Mouse (Mus musculus) gastrocnemius, postnatal 4 days (tissue): Measurements from ENCODE around the gene Tigar. TPM values are rescaled to one million over a fixed set of nuclear protein-coding genes. Genes with fewer than 3 reads are reported as not detected.

ENCODE experiments used
- DNase-seq, 2 experiments: peaks; one replicate each; pipeline ENCODE4 v3.0.0; 2021 to 2022; ENCODE audit warnings: low spot score in 2 of 2, mixed read lengths in 2 of 2
- long read RNA-seq, 2 experiments: library from polyadenylated mRNA; stranded (forward); transcript quantifications; one replicate each; pipeline ENCODE4 v2.0.0; 2021
- total RNA-seq, 2 experiments: library from RNA; stranded (reverse); gene quantifications; 2 replicates each; pipeline ENCODE4 v1.2.3; 2021

Gene Tigar
- total RNA-seq: 10 to 100 TPM; 10.4 to 10.9 TPM
- long read RNA-seq, experiment 1, partial matches to known transcripts: 0 of 6 reads
- long read RNA-seq, experiment 1, other reads (novel, unspliced or antisense): 2 of 6 reads
- long read RNA-seq, experiment 2, partial matches to known transcripts: 0 of 7 reads
- long read RNA-seq, experiment 2, other reads (novel, unspliced or antisense): 4 of 7 reads

- DNase-seq: peak; percentile 72 to 84
Measured at GRCm38 (mm10) chr6:127109402-127109930, at the start of gene Tigar. Gene Tigar, minus strand, starts transcription at chr6:127109557.

GRCm38 (mm10) chr6:127157321-127157720, 48.0 kb upstream of the Tigar start:
- DNase-seq: no peak

- DNase-seq: no peak
Measured at GRCm38 (mm10) chr6:127155468-127155867, 46.1 kb upstream of the Tigar start.

GRCm38 (mm10) chr6:127154708-127155268, 45.4 kb upstream of the Tigar start:
- peak in 1 of 2 experiments; percentile 60 for DNase-seq

GRCm38 (mm10) chr6:127153972-127154707, 44.8 kb upstream of the Tigar start:
- no peak for DNase-seq

GRCm38 (mm10) chr6:127153296-127153800, 44.0 kb upstream of the Tigar start:
- DNase-seq: no peak

- peak in 1 of 2 experiments; percentile 47 for DNase-seq
Measured at GRCm38 (mm10) chr6:127152106-127152951, 43.0 kb upstream of the Tigar start, which contains the start of gene Ccnd2. Gene Ccnd2, minus strand, starts transcription at chr6:127152193.

- DNase-seq: no peak
Measured at GRCm38 (mm10) chr6:127151565-127152105, 42.3 kb upstream of the Tigar start.

GRCm38 (mm10) chr6:127150663-127151564, 41.6 kb upstream of the Tigar start:
- DNase-seq: peak in 1 of 2 experiments; percentile 68

- DNase-seq: no peak
Measured at GRCm38 (mm10) chr6:127149944-127150662, 40.7 kb upstream of the Tigar start.

GRCm38 (mm10) chr6:127149303-127149943, 40.1 kb upstream of the Tigar start:
- no peak for DNase-seq

- peak in 1 of 2 experiments; percentile 43 for DNase-seq
Measured at GRCm38 (mm10) chr6:127148526-127149302, 39.4 kb upstream of the Tigar start.

- DNase-seq: peak; percentile 70 to 84
Measured at GRCm38 (mm10) chr6:127147665-127148064, 38.3 kb upstream of the Tigar start.

- peak in 1 of 2 experiments; percentile 42 for DNase-seq
Measured at GRCm38 (mm10) chr6:127146322-127146947, 37.1 kb upstream of the Tigar start.

GRCm38 (mm10) chr6:127145464-127146190, 36.3 kb upstream of the Tigar start:
- DNase-seq: no peak

- DNase-seq: no peak
Measured at GRCm38 (mm10) chr6:127143576-127144288, 34.4 kb upstream of the Tigar start.
